Mouse (Mus musculus) left cerebral cortex, postnatal 10 days (tissue): ENCODE results near the gene Chmp5. TPM values are rescaled to one million over a fixed set of nuclear protein-coding genes. Genes with fewer than 3 reads are reported as not detected.
"Not testable (repeated sequence)": the region's sequence is repeated elsewhere in the genome, so short reads cannot be mapped to it uniquely, and the experiment has no call there.

ENCODE experiments used
- DNase-seq, 2 experiments: peaks; one replicate each; pipeline ENCODE4 v3.0.0; 2021 to 2022; ENCODE audit warnings: low spot score in 2 of 2, mixed read lengths in 1 of 2; ENCODE audit errors: extremely low spot score in 1 of 2
- intact Hi-C: fragments of 180-260 bp; cut with DNase I; formaldehyde crosslinking; loops from one replicate; pipeline ENCODE4 v1.15.1; 2025
- total RNA-seq, 2 experiments: library from RNA; stranded (reverse); gene quantifications; 2 replicates each; pipeline ENCODE4 v1.2.3; 2021

The Chmp5 gene
- total RNA-seq = 10 to 100 TPM; 66.9 to 71.9 TPM

DNA sequence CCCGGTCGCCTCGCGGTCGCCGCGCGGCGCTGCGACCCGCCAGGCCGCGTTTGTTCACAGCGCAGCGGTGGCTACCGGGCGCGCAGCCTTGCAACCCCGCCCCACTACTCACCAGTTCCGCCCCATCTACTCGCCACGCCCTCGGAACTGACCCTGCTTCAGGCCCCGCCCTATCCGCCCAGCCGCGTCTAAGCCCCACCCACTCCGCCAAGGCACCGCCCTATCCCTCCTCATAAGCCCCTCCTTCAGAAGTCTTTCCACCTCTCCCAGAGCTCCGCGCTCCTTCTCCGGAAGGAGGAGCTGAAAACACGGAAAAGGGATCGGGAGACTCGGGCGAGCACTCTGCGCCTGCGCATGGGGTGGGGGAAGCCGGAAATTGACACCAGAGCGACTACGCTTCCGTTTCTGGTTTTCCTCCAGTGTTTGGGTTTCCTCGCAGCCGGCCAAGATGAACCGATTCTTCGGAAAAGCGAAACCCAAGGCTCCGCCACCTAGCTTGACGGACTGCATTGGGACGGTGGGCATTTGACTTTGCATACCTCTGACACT lies at the start of gene Chmp5, which contains the start of gene Bag1:
Gene Chmp5, plus strand, starts transcription at position 248 of the 549 bp plus-strand sequence.
Gene Bag1, minus strand, starts transcription at position 135 of the 549 bp plus-strand sequence.
- peak; percentile 96 to 99 for DNase-seq
- intact Hi-C loops = no loop called here

DNA sequence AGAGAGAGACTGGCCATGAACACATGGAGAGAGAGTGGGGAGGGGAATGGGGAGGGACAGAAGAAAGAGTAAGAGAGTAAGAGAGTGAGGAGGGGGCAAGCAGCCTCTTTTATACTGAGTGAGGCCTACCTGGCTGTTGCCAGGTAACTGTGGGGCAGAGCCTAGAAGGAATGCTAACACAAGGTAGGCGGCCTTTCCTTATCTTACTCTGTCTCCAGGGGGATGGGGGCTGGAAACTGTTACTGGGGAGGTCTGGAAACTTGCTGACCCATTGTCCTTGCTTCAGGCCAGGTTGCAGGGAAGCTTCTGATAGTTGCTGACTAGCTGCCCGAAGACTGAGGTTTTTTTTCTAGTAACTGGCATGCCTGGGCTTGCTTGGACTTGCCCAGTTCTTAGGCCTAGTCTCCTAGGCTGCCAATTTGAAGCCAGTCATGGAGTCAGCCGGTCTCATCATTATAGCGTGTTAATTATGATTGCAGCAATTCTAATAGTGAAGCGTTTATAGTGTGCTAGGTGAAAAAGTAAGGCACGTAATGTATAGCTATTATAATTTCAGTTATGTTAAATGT lies 49.6 kb upstream of the Chmp5 start:
- intact Hi-C loops = no loop called here
- no peak for DNase-seq

DNA sequence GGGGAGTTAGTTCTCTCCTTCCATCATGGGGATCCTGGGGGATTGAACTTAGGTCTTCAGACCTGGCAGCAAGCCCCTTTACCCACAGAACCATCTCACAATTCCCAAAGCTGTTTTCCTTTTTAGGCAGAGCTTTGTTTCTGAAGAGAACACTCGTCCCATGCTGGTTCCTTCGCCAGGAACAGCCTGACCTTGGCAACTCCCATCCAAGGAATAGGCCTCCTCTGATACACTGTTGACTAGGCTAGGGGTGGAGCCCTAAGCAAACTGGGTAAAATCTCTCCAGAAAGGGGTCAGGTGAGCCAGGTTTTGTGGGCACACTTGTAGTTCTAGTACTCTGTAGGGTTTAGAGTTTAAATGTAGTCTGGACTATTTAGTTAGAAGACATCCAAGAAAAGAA lies 48.9 kb upstream of the Chmp5 start:
- intact Hi-C loops = no loop called here
- no peak for DNase-seq

DNA sequence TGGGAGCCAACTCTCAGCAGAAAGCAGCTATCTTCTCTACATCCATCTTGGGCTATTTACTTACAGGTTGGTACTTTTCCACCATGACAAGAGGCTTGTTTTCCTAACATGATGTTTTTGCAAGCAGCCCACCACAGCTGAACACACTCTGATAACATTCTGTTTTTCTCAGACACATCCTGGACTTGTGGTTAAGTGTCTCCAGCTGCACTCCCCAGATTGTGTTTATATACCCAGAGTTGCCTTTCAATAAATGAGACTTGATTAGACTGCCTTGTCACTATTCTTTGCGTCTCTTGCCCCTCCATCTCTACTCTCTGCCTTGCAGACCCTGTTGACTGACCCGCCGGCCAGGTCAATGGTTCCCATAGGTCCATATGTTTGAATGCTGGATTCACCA lies 48.1 kb upstream of the Chmp5 start:
- intact Hi-C loops = no loop called here
- DNase-seq = no peak

DNA sequence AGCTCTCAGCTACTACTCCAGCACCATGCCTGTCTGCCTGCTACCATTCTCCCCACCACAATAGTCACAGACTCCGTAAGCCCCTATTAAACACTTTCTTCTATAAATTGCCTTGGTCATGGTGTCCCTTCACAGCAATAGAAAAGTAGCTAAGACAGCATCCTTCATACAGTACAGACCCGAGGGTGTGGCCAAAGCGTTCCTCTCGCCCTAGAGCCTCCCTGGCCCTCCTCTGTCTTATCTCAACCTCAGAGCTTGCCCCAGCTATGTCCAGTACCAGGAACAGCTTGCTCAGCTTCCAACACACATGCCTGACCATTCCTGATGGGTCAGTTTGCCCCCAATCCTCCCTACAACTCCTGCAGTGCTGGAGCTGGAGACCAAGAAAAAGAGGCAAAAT lies 47.6 kb upstream of the Chmp5 start:
- DNase-seq = no peak
- intact Hi-C loops = no loop called here

DNA sequence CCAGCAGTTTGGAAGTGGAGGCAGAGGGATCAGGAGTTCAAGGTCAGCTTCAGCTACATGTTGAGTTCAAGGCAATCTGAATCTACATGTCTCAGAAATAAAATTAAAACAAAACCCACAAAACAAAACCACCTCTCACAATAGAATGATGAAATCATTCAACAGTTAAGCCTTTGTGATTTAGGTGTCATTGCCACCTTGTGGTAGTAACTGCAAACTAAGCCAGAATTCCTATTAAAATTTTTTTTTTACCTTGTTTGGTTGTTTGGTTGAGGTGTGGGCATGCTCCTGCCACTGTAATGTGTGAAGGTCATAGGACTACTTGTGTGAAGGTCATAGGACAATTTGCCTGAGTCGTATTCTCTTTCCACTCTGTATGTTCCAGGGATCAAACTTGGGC lies 41.9 kb upstream of the Chmp5 start:
- intact Hi-C loops = loop anchor here (1.0 kb wide), 1 partner anchor 132 kb away; no protein-coding TSS in a partner anchor
- no peak for DNase-seq

DNA sequence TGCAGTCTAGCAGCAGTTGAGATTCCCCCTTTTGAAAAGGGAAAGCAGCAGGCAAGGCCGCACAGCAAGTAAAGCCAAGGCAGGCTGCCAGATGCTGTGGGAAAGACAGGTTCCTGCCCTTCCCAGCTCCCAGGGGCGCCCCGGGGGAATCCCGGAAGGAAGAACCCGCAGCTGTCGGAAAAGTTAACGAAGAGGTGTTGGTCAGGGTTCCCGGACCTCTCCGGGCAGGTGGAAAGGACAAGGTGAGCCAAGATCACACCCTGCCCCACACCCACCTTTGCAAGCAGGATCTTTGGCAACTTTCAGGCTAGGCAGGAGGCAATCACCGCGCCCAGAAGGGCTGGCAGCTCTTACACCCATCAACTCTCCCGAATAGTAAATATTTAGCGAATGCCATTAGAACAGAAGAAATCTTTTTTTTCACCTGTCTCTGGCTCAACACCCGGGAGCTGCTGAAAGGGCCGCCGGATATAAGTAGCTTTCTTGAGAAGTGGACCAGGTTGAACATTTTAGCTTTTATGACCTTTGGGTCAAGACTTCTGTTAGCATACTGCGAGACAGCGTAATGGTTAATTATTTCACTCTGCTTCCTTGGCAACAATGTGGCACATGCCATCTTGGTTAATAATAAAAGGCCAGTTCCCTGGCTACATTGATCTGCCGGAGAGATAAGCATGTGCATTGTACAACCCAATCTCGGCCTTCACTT lies 39.8 kb upstream of the Chmp5 start:
- intact Hi-C loops = no loop called here

DNA sequence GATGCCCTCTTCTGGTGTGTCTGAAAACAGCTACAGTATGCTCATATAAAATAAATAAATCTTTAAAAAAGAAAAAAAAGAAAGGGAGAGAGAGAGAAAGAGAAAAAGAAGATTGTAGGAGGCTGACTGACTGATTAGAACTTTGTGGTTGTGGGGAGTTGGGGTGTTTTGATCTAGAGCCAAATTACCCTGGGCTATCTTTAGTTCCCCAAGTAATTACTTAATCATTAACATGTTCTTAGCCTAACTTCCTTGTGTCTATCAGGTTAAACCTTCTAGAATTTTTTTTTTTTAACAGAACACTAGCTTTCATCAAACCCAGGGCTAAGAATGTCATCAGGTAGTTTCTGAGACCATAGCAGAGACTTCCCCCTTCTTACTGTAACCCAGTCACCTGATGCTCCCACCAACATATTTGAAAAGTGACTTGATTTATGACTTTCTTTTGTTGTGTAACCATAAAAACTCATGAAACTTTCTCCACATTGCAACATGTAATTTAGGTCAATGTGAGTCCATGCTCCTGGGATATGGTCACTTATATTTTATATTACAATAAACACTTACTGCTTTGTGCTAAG lies 33.8 kb upstream of the Chmp5 start:
- intact Hi-C loops = no loop called here

More for the DNA sequence above, 39.8 kb upstream of the Chmp5 start:
- peak in 1 of 2 experiments; percentile 69 for DNase-seq

DNA sequence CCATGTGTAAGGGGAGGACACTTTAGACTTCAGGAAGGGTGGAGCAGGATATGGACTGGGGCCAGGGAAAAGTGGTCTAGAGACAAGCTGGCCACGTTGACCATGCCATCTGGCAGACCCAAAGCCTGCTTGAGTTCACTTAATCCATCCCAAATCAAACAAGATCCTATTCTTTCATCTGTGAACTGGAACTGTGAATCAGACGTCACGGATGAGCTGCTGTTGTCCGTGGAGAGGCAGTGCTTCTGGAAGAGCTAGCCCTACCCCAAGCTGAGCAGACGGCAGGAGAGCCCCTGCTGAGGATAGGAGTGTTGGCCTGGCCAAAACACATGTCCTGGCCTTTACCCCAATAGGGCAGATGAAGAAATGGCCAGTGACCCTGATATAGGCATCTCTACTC lies 32.3 kb upstream of the Chmp5 start:
- intact Hi-C loops = no loop called here
- no peak for DNase-seq

More for the DNA sequence above, 33.8 kb upstream of the Chmp5 start:
- DNase-seq = no peak

DNA sequence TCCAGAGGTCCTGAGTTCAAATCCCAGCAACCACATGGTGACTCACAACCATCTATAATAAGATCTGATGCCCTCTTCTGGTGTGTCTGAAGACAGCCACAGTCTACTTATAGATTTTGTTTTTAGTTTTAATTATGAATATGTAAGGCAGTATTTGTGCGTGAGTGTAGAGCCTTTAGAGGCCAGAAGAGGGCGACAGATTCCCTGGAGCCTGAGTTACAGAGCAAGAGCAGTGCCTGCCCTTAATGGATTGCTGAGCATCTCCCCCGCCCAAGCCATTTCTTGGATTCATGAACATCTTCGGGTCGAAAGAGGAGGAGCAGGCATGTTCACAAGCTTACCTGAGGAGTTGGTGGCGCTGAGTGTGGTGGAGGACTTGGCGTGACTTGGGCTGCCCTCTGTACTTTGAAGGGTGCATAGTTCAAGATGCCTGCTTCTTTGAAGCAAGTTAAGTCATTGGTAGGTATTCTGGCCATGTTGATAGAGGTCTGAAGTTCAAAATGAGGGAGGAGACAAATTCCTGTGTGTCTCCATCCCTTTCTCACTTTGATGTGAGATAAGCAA lies 31.5 kb upstream of the Chmp5 start:
- DNase-seq = no peak
- intact Hi-C loops = no loop called here

DNA sequence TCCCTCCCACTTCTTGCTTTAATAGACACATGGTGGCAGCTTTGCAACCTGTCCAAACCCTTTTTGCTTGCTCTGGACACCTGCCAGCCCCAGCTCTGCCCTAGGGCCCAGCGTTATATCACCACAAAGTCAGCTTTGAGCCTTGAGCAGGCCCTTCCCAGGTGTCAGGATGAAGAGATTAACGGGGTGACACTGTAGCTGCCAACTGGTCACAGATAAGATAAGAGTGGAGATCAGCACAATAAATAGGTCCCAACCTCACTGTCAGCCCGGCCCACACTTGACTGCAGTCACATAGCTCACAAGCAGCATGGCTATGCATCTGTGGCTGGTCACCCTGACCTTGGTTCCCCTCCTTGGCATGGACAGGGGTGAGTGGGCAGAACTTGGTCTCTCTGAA lies 28.4 kb upstream of the Chmp5 start, which contains the start of gene Spink4:
Gene Spink4, plus strand, starts transcription at position 268 of the 400 bp plus-strand sequence.
- no peak for DNase-seq
- intact Hi-C loops = no loop called here

DNA sequence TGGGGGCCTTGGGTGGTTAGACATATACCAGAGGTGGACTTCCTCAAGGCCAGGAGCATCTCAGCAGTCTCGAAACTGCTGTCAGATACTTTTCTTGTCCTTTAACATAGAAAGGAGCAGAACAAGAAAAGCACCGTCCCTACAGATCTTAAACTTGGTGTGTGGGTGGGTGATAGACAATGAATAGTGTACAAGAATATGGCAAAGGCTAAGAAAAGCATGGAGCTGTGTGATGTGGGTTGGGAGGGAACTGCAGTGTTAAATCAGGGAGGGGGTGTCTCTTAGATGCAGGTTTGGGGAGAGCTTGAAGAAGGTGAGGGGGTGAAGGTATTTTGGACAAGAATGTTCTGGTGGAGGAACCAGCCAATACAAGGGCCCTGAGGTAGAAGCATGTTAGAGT lies 27.6 kb upstream of the Chmp5 start:
- intact Hi-C loops = no loop called here
- DNase-seq = no peak

DNA sequence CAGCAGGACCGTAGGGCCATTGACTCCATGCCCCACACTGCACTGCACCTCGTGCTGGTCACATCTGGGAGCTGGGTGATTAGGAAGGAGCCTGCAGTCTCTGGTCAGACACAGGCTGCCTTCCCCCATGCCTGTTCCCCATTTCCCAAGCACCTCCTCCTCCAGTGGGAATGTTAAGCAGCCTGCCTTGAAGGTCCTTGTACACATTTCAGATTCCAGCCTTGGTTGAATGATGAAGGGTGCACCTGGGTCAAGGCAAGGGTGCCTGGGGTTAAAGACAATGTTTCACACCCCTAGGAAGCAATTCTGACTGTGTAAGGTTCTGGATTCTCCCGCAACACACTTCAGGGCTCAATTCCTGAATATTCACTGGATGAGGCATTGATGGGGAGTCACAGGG lies 26.9 kb upstream of the Chmp5 start:
- no peak for DNase-seq
- intact Hi-C loops = no loop called here

DNA sequence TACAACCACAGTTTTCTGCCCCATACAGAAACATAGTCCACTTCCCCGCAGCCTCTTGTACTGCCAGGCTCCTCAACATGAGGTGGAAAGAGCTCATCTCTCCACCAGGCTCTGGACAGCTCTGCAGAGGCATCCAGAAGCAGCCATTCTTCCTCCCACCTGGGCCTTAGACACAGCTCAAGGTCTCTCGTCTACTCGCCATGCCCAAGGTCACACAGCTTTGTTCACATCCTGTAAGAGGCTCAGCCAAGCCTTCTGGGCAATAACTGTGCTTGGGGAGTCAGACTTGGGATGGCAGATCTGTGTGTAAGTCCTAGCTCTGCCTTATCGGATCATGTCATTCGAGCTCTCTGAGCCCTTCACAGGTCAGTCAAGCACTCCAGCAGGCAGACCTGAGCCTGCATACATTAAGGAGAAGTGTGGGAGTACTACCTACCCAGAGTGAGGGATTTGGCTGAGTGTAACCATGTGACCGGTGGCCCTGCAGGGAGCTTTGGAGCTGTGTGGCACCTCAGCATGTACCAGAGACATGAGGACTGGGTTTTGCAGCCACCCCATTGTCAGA lies 25.0 kb upstream of the Chmp5 start:
- intact Hi-C loops = no loop called here
- no peak for DNase-seq

DNA sequence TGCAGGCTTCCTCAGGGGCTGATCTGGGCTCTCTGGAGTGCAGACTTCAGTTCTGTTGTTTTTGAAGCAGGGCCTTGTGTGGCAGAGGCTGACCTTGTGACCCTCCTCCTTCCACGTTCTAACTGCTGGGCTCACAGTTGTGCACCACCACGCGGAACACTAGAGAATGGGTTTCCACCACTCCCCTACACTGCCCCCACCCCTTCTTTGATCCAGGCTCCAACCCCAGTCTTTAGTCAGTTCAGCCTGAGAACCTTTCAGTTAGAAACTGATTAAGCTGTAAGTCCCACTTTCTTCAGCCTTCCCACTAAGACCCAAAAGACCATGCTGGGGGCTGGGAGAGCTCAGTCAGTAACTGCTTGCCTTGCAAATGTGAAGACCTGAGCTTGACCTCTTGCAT lies 22.6 kb upstream of the Chmp5 start:
- DNase-seq = no peak
- intact Hi-C loops = no loop called here

DNA sequence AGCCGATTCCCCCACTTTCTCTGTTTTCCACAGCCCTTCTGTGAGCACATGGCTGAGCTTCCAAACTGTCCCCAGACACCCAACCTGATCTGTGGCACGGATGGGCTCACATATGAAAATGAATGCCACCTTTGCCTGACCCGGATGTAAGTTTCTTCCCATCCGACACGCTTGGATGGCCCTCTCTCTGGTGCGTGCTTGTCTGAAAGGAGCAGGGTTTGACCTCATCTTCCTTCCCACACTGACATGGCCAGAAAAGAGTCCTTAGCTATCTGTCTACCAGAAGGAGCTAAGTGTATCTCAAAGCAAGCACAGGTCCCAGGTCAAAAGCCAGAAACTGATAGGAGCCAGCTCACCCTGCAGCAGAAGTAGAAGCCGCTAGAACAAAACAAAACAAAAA lies 19.2 kb upstream of the Chmp5 start:
- DNase-seq = no peak
- intact Hi-C loops = no loop called here

DNA sequence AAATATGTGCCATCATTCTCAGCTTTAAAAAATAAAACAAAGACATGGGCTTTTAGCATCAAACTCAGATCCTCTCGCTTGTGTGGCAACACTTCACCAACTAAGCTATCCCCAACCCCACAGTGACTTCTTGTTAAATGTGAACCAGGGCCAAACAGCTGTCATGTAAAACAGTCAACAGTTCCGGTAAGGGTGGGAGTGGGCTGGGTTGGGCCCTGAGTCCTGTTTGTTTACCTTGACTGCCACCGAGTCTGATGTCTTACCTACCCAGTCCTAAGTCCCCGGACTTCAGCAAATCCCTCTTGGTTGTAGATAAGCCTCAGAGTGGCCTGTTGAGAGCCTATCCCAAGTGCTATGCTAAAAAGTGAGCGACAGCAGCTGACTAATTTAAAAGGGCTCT lies 14.5 kb upstream of the Chmp5 start:
- no peak for DNase-seq

DNA sequence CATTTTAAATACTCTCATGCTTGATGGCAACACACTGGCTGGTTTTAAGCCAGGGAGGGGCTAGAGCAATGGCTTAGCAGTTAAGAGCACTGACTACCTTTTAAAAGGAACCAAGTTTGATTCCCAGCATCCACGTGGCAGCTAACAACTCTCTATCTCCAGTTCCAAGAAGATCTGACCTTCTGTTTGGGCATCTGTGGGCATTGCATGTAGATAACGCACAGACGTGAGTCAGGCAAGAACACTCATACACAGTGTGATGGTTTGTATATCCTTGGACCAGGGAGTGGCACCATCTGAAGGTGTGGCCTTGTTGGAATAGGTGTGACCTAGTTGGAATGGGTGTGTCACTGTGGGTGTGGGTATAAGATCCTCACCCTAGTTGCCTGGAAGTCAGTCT lies 13.8 kb upstream of the Chmp5 start:
- intact Hi-C loops, DNase-seq: not testable (repeated sequence)

More for the DNA sequence above, 14.5 kb upstream of the Chmp5 start:
- intact Hi-C loops = no loop called here

DNA sequence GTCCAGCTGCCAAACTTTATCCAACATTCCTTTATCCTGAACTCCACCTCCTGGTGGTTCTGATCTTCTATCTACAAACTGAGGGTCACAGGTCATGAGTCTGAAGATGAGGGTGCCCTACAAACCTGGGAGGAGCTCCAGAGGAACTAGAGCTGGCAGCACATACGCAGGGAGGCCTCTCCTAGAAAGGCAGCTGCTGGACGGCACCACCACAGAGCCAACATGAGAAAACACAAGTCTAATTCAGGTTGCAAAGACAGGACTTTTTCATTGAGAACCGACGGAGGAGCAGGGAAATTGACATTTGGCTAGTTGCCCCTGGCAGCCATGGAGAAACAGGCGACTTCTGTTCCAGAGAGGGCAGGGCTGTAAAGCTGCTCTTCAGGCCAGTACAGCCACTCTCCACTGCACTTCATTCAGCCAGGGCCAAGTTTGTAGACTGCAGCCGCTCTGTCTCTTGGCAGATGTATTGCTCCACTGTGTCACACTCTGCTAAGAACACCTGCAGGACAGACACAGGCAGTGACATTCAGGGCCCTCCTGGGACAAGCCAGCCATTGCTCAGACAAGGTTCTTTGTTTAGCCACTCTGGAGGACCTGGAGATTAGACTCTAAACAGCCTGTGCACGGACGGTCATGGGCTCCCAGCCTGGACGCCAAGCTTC lies 11.9 kb upstream of the Chmp5 start:
- DNase-seq = peak; percentile 69 to 75
- intact Hi-C loops = no loop called here
